Mouse (Mus musculus): ENCODE results near the gene Gsk3b.
"Not testable (repeated sequence)": the region's sequence is repeated elsewhere in the genome, so short reads cannot be mapped to it uniquely, and the experiment has no call there.

Gsk3b gene

DNA sequence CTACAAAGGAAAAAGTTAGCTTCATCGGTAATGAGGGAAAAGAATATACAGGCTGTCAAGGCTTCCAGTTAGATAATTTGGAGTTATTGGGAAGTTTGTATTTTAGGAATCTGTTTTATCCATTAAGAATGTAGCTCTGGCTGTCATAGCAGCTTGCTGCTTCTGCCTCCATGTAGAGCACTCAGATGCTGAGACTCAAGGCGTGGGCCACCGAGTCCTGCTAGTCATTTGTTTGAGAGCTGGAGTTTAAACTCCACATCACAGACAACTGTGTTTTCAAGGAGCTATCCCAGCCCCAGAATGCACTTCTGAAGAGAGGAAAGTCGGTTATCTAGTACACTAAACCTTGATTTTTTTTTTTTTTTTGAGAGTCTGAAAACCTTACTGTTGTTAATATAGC, 101.2 kb downstream of the Gsk3b start:
- no peak for DNase-seq (ENCODE audit: low read depth, low spot score)

DNA sequence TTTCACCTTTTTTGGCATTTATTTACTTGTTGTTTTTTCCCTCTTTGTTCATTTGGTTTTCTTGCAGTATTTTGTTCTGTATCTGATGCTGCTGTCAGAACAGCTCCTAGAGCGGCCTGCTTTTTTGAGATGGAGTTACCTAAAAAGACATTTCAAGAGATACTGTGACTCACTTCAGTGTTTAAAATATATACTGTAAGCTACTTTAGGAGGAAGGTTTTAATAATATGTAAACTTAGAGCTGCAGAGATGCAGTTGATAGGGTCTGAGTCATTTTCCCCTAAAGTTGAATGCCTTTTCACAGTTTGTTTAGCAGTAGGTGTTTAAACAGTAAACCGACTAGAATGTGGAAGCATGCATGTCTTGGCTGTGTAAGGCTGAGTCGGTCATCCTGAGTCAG, 101.7 kb downstream of the Gsk3b start:
- no peak for DNase-seq (ENCODE audit: low read depth, low spot score)

DNA sequence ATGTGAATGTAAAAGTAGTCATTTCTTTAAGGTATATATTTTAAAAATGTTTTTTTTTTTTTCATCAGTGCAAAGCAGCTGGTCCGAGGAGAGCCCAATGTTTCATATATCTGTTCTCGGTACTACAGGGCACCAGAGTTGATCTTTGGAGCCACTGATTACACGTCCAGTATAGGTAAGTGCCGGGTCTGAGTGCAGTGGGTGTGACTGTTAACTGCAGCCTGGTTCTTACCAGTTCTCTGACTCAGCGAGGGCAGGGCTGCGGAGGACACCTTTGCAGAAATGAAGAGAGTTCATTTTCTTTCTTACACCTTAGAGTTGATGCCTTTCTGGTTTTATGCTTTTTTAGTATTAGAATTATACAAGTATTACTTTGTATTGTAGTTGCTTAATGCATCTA, 102.7 kb downstream of the Gsk3b start:
- no peak for DNase-seq (ENCODE audit: low read depth, low spot score)

DNA sequence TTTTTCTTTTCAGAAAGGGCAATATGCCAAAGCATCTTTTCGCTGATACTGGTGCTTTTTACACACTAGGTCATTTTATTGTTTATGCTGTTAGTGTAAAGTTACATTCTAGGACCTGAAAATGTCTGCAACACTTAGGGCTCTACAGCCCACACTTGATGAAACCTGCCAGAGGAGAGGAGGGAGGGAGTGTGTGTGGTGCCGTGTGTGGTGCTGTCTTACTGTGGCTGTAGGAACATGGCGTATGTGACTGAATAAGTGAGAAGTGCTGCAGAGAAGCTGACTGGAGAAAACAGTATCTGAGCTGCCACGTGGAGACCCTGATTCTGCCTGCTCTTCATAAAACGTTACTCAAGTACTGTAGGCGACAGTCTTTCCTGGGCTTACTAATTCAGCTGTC, 103.8 kb downstream of the Gsk3b start:
- DNase-seq (ENCODE audit: low read depth, low spot score) = no peak

DNA sequence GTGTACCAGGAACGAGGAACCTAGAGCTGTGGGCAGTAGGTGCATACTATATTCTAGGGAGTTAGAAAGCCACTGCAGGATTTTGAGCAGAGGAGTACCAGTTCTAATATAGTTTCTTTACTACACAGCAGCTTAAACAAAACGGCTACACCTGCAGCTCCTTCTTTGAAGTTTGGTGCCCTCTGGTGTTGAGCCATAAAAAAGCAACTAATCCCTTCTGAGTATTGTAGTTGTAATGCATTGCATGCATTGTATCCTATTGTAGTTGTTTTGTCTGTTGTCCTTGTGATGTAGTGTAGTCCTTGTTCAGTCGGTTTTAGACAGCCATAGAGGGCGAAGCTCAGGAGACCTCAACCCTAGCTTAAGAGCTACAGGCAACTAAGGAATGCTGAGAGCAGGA, 108.5 kb downstream of the Gsk3b start:
- DNase-seq (ENCODE audit: low read depth, low spot score) = peak; percentile 53

DNA sequence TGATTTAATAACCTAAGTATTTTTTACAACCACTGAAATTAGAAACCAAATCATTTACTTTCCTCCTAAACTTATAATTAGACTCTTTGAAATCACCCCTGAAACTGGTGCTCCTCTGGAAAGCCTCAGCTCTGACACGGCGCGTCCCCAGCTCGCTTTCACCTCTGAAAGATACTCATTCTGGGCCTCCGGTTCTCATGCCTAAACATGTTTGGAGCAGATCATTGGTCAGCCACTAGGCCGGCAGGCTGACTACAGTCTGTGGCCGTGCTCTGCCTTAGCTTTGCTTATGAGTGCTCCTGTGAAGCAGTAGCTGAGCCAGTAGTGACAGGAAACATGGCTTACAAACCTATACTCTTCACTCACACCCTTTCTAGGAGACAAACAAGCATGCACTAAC, 116.5 kb downstream of the Gsk3b start:
- no peak for DNase-seq (ENCODE audit: low read depth, low spot score)

DNA sequence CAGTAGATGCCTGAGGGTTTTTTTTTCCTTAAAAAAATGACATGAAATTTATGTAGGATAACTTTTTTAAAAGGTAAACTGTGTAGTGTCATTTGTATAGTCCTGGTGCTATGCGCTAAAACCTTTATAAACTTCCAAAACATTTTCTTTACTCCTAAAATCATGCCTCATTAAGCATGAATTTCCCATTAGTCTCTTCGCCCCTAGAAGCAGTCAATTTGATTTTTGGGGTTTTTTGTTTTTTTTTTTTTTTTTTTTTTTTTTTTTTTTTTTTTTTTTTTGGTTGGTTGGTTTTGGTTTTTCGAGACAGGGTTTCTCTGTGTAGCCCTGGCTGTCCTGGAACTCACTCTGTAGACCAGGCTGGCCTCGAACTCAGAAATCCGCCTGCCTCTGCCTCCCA, 133.7 kb downstream of the Gsk3b start:
- DNase-seq (ENCODE audit: low read depth, low spot score) = not testable (repeated sequence)

DNA sequence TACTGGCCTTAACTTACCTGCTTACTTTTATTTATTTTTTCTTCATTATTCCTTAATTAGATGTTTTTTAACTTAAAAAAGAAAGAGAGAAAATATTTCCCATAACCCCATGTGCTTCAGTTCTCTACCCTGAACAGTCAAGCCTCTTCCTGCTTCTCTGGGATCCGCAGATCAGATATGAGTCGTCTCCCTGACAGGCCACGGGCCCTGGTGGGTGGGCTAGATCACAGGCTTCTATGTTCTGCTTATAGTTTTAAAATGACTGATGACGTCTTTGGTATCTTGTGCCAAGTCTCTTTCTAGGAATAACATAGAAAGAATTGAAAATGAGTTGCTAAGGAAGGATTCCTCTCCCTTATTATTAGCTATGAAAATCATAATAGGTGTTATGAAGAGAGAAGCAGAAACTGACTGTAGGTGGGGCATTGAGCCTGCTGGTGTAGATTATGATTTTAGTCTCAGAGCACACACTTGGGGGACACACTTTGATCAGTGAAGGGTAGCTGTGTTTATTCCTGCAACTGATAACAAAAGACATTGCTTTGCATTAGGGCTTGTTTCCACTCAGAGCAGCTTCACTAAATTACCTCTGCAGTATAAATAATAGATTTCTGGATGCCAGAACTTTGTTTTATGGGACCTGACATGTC, 148.3 kb downstream of the Gsk3b start:
- no peak for DNase-seq (ENCODE audit: low read depth, low spot score)

DNA sequence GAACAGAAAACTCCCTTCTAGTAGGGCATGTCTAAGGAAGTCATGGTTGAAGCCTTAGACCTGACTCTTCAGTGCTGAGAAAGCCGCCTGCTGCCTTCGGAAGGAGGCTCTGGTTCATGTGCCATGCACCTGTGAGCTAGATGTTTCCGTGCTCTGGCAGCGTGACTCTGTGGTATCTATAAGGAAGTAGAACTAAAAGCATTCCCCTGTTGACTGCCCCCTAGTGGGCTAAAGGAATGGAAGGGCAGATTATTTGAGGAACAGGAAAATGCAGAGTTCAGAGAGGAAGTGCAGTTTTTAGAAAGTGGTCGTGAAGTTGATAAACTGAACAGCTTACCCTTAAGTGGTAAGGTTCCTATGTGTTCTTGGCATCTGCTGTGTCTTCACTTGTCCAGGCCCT, 150.9 kb downstream of the Gsk3b start:
- peak; percentile 71 for DNase-seq (ENCODE audit: low read depth, low spot score)

DNA sequence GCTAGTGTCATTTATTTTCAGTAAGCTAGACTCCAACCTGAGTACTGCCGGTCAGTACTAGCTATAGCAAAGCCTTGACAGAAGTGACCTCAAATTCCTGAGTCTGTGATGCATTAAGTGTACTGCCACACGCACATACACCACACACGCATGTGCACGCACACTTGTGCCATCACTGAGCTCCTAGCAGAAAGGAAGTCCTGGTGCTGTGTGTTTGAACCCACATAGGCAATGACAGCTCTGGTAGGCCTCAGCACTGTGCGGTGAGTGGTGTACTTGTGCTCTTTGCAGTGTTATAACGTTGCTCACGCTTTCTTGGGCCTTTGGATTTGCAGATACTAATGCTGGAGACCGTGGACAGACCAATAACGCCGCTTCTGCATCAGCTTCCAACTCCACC, 151.4 kb downstream of the Gsk3b start:
- DNase-seq (ENCODE audit: low read depth, low spot score) = no peak

DNA sequence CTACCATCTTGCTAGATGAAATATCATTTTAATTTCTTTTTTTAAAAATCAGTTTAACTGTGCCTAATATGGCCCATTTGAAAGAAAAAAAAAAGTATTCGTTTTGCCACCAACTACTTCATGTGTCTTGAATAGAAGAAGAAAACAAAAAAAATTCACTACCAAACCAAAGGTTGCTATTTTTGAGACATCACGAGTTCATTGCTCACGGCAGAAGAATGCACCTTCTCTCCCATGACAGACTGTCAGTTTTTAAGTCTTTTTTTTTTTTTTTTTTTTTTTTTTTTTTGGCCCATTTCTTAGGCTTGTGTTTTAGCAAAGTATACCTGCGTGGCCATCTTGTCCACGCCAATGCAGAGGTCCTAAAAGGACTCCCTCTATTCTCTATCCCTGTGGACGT, 155.3 kb downstream of the Gsk3b start:
- DNase-seq (ENCODE audit: low read depth, low spot score) = no peak

DNA sequence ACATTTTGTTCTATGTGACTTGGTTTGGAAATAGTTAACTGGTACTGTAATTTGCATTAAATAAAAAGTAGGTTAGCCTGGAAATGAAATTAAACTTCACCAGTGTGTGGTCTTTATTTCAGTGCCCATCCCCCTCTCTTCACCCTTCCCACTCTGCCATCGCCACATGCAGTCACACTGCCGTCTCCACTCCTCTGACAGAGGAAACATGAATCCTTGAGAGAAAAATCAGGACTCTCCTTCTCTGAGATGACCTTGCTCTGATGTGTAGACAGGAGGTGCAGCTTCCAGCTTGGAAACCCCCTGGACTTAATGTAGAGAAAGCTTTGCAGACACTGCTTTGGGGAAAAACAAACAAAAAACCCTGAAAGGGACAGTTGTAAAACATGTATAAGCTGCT, 156.6 kb downstream of the Gsk3b start:
- no peak for DNase-seq (ENCODE audit: low read depth, low spot score)

DNA sequence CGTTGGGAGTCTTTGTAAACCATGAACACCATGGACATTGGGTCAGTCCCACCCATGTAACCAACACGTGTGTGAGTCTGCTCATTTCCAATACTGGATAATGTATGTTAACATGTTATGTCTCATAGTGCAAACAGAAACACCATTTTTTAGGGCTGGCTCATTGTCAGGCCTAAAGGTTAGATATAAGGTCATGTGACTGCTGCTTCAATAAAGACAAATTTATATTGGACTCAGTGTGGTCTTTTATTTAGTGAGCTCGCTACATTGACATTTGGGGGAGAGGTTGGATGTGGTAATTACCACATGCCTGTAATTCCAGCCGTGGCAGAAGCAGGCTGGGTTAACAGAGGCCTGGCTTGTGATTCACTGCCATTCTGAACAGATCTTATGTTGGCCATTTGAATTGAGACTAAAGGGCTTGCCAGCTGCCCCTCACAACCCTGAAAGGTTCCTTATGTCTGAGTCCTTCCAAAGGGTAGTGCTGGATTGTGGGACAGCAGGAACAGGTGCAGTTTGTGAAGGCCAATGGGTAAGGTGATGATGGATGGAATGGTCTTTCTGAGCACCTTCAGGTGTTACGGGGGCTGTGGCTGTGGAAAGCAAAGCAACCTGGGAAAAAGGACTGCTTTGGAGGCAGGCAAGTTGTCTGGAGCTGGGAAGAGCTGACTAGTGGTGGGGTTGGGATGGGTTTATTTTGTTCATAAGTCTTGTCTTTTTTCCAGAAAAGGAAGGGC, 157.2 kb downstream of the Gsk3b start:
- DNase-seq (ENCODE audit: low read depth, low spot score) = no peak

DNA sequence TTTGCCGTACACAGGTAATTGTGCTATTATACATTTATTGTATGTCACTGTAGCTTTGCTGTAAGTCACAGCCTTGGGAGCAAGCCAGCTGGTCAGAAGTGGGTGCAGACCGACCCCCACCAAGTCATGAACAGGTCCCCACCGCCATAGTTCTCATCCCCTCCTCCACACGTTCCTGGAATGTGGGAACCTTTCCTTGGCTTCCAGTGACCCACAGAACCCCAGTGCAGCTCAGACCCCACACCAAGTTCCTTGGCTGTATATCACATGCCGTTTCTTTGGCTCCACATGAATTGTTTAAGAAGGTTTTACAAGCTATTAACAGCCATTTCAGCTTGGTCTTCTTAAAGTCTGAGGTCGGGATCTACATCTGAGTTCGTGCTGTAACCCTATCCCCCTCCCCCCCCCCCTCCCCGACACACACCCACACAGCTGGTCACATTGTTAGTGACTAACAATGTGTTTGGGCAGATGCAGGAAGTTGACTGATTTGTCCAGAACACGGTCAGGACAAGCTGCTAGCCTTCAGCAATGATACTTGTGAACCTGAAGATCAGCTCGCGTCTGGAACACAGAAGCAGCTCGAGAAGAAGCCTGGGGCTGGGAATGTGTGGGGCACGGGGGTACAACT, 159.6 kb downstream of the Gsk3b start:
- no peak for DNase-seq (ENCODE audit: low read depth, low spot score)

DNA sequence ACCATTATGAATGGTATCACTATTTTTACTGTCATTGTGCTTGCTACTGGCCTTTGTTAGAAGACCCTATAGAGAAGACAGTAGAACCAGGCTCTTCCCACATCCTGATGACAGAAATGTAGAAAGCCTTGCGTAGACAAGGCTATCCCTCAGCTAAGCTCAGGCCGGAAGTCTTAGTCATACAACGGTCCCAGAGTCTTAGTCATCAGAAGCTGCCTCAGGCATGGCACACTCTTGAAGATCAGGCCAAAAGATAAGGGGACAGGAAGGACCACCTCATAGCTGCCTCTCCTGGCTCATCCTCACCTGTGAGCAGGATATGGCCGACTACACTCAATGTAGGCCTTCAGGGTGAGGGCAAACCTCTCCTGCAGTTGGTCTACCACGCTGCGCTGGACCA, 161.7 kb downstream of the Gsk3b start:
- DNase-seq (ENCODE audit: low read depth, low spot score) = no peak

DNA sequence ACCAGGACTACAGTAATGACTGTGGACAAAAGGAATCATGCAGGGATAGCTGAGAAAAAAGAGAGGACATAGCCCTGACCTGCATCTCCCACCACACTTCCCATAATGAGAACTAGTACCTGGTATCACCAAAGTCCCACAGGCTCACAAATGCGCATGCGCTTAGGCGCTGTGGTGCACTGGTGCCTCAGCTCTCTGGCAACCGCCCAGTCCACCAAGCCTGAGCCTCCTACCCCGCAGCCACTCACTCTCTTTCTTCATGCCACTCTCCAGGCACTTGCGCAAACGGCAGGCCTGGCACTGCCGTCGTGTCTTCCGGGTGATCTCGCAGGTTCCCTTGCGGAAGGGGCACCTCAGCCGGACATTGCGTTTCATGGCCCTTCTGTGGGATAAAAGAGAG, 165.2 kb downstream of the Gsk3b start:
- DNase-seq (ENCODE audit: low read depth, low spot score) = peak; percentile 58

DNA sequence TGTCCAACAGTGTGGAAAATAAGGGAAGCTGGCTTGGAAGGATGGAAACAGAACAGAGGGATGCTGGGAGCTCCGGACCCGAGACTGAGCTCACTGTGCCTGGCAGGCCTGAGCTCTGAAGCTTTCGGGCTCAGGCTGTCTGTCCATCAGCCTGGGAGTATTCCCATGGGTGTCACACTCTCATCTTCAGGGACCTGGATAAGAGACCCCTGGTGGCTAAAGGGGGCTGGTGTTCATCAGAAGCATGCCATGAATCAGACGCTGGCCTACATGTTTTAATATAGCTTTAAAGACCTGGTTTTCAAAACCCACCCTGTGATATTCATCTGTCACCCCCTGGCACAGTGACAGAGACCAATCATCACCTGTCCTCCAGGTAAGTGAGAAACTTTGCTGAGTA, 166.3 kb downstream of the Gsk3b start:
- peak; percentile 35 for DNase-seq (ENCODE audit: low read depth, low spot score)

DNA sequence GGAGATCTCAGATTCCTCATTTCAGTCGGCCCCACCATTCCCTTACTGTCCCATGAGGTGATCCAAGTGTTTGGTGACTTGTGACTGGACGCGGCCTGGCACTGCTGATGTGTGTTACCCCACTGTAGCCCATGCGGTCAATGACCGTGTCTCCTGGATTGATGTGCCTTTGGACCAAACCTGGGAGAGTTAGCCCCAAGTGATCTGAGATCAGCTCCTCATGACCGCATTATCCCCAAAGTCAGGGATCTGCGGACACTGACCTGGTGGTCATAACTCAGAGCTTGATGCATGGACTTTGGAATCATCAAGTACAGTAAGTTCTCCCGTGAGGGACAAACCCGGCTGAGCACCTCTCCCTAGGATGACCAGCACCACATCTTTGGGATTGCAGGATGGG, 167.1 kb downstream of the Gsk3b start:
- no peak for DNase-seq (ENCODE audit: low read depth, low spot score)

DNA sequence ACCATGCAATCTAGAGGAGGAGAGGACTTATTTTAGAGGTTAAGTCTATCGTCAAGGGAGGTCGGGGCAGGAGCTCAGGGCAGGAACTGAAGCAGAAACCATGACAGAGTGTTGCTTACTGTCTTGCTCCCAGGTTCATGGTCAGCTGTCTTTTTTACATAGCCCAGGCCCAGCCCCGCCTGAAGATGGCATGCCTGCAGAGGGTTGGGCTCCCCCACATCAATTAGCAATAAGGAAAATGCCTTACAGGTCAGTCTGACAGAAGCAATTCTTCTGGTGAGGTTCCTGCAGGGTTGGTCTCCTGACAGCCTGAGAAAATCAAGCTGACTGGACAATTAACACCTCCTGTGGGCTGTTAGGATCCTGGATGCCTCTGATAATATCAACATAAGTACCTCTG, 182.8 kb downstream of the Gsk3b start:
- DNase-seq (ENCODE audit: low read depth, low spot score) = no peak

DNA sequence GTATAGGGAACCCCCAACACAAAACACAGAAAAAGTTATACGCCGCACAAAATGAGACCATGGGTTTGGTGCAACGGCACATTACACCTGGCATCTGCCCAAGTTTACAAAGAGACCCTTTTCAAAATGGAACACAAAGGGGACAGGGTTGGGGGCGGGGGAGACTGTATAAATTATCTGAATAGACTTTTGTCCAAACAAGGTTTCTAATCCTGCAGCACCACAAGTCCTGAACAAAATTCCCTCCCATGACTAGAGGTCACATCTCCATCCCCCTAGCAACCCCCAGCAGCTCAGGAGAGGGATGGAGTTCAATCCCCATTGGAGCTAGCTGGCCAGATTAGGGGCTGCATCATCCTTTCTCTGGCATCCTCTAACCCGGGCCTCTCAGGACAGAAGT, 183.7 kb downstream of the Gsk3b start:
- no peak for DNase-seq (ENCODE audit: low read depth, low spot score)

DNA sequence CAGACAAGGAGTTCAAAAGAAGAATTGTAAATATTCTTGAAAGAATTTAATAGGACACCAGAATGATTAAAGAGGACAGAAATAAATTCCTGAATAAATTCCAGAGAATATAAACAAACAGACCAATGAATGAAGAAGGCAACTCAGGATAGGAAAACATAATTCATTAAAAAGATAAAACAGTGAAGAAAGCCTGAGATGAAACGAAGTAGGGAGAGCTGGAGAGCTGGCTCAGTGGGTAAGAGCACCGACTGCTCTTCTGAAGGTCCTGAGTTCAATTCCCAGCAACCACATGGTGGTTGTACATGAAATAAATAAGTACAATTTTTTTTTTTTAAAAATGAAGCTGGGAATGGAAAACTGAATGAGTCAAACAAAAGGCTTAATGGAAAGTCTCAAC, 185.9 kb downstream of the Gsk3b start:
- DNase-seq (ENCODE audit: low read depth, low spot score) = no peak

DNA sequence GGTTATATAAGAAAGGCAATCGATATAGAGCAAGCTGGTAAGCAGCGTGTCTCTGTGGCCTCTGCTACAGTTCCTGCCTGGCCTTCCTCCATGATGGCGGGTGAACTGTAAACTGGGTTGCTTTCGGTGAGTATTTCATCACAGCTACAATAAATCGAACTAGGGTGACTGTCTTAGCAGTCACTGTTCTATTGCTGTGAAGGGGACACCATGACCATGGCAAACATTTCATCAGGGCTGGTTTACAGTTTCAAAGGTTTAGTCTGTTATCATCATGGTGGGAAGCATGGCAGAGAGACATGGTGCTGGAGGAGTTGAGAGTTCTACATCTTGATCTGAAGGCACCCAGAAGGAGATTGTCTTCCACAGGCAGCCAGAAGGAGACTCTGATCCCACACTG, 191.0 kb downstream of the Gsk3b start:
- no peak for DNase-seq (ENCODE audit: low read depth, low spot score)

DNA sequence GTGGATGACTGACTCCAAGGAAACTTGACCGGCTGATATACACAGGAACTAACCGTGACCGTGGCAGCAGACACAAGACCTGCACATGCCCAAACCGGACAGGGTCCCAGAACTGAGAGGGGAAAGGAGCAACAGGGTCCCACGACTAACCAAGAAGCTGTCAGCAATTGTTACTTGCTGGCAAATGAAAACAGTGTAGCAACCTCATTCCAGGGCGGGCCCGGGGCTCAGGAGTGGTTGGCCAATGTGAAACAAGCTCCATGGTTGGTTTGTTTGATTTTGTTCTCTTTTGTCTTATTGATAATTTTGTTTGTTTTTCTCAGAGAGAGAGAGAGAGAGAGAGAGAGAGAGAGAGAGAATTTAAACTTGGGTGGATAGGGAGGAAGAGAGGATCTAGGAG, 192.2 kb downstream of the Gsk3b start:
- DNase-seq (ENCODE audit: low read depth, low spot score) = no peak
